Mouse (Mus musculus): ENCODE results near the gene Plekhb2. TPM values are rescaled to one million over a fixed set of nuclear protein-coding genes. Genes with fewer than 3 reads are reported as not detected.

Plekhb2 gene
- polyA plus RNA-seq, 1 experiment from 2014 or later = 18.0 TPM

GRCm38 (mm10) chr1:34892466-34892865 is 42.7 kb downstream of the Plekhb2 start:
- Histone ChIP-seq H3K9me3 (ENCODE audit: control insufficient read depth, low read length) (no peaks in the 10 kb centered on the region), H3K27ac (ENCODE audit: low read depth, low read length) (no peak overlapping the region), H3K27me3 (replicated peaks; ENCODE audit: control insufficient read depth, insufficient read depth, low read length) (no peaks in the 10 kb centered on the region), H3K4me1 (replicated peaks; ENCODE audit: control insufficient read depth, insufficient read depth, low read length) (no peaks in the 10 kb centered on the region), H3K4me3 (ENCODE audit: low read depth, low read length) (no peak overlapping the region), H3K9ac (ENCODE audit: low read depth, low read length) (no peak overlapping the region), H3K4me2 (no peak overlapping the region), H3K36me3 (ENCODE audit: control insufficient read depth, insufficient read depth, low read length) (no peaks in the 10 kb centered on the region)
- DNase-seq (ENCODE audit: low spot score) (no peak), ATAC-seq (replicated peaks; ENCODE audit: low FRiP score) (no peak)
- 59% methylated on average over 3 of the region's 3 CpGs for WGBS

GRCm38 (mm10) chr1:34893331-34893730 is 43.6 kb downstream of the Plekhb2 start:
- Histone ChIP-seq H3K9ac (ENCODE audit: low read depth, low read length) (no peak overlapping the region), H3K27me3 (replicated peaks; ENCODE audit: control insufficient read depth, insufficient read depth, low read length) (no peaks in the 10 kb centered on the region), H3K4me2 (no peak overlapping the region), H3K4me3 (ENCODE audit: low read depth, low read length) (no peak overlapping the region), H3K27ac (ENCODE audit: low read depth, low read length) (no peak overlapping the region), H3K36me3 (ENCODE audit: control insufficient read depth, insufficient read depth, low read length) (no peaks in the 10 kb centered on the region), H3K9me3 (ENCODE audit: control insufficient read depth, low read length) (no peaks in the 10 kb centered on the region), H3K4me1 (replicated peaks; ENCODE audit: control insufficient read depth, insufficient read depth, low read length) (no peaks in the 10 kb centered on the region)
- DNase-seq (ENCODE audit: low spot score) (no peak), ATAC-seq (replicated peaks; ENCODE audit: low FRiP score) (no peak)
- 69% methylated on average over 4 of the region's 4 CpGs for WGBS

- H3K27ac ChIP-seq (ENCODE audit: low read depth, low read length) = no peak overlapping the region
- no peak overlapping the region for H3K4me3 ChIP-seq (ENCODE audit: low read depth, low read length)
- no peak overlapping the region for H3K9ac ChIP-seq (ENCODE audit: low read depth, low read length)
- ATAC-seq (replicated peaks; ENCODE audit: low FRiP score) (no peak), DNase-seq (ENCODE audit: low spot score) (no peak)
- no peaks in the 10 kb centered on the region for H3K27me3 ChIP-seq (replicated peaks; ENCODE audit: control insufficient read depth, insufficient read depth, low read length)
- 74% methylated on average over 6 of the region's 6 CpGs for WGBS
- H3K4me1 ChIP-seq (replicated peaks; ENCODE audit: control insufficient read depth, insufficient read depth, low read length) = no peaks in the 10 kb centered on the region
- no peaks in the 10 kb centered on the region for H3K9me3 ChIP-seq (ENCODE audit: control insufficient read depth, low read length)
- no peak overlapping the region for H3K4me2 ChIP-seq
- no peaks in the 10 kb centered on the region for H3K36me3 ChIP-seq (ENCODE audit: control insufficient read depth, insufficient read depth, low read length)
These were observed 44.1 kb downstream of the Plekhb2 start for GRCm38 (mm10) chr1:34893831-34894230.

- H3K4me1 ChIP-seq (replicated peaks; ENCODE audit: control insufficient read depth, insufficient read depth, low read length) = no peaks in the 10 kb centered on the region
- ATAC-seq (replicated peaks; ENCODE audit: low FRiP score) (no peak), DNase-seq (ENCODE audit: low spot score) (no peak)
- WGBS = 94% methylated on average over 5 of the region's 5 CpGs
- H3K27me3 ChIP-seq (replicated peaks; ENCODE audit: control insufficient read depth, insufficient read depth, low read length) = no peaks in the 10 kb centered on the region
- H3K9me3 ChIP-seq (ENCODE audit: control insufficient read depth, low read length) = no peaks in the 10 kb centered on the region
- H3K36me3 ChIP-seq (ENCODE audit: control insufficient read depth, insufficient read depth, low read length) = no peaks in the 10 kb centered on the region
- H3K9ac ChIP-seq (ENCODE audit: low read depth, low read length) = no peak overlapping the region
- H3K4me2 ChIP-seq = no peak overlapping the region
- H3K4me3 ChIP-seq (ENCODE audit: low read depth, low read length) = no peak overlapping the region
- no peak overlapping the region for H3K27ac ChIP-seq (ENCODE audit: low read depth, low read length)
These were observed 46.3 kb downstream of the Plekhb2 start for GRCm38 (mm10) chr1:34896102-34896501.

GRCm38 (mm10) chr1:34896898-34897297 is 47.1 kb downstream of the Plekhb2 start:
- Histone ChIP-seq H3K27me3 (replicated peaks; ENCODE audit: control insufficient read depth, insufficient read depth, low read length) (no peaks in the 10 kb centered on the region), H3K4me3 (ENCODE audit: low read depth, low read length) (no peak overlapping the region), H3K27ac (ENCODE audit: low read depth, low read length) (no peak overlapping the region), H3K4me1 (replicated peaks; ENCODE audit: control insufficient read depth, insufficient read depth, low read length) (no peaks in the 10 kb centered on the region), H3K36me3 (ENCODE audit: control insufficient read depth, insufficient read depth, low read length) (no peaks in the 10 kb centered on the region), H3K9ac (ENCODE audit: low read depth, low read length) (no peak overlapping the region), H3K9me3 (ENCODE audit: control insufficient read depth, low read length) (no peaks in the 10 kb centered on the region), H3K4me2 (no peak overlapping the region)
- DNase-seq (ENCODE audit: low spot score) = no peak
- 38% methylated on average over 4 of the region's 4 CpGs for WGBS
- ATAC-seq (replicated peaks; ENCODE audit: low FRiP score) = no peak

- no peak overlapping the region for H3K4me3 ChIP-seq (ENCODE audit: low read depth, low read length)
- no peak overlapping the region for H3K4me2 ChIP-seq
- H3K27ac ChIP-seq (ENCODE audit: low read depth, low read length) = no peak overlapping the region
- no peaks in the 10 kb centered on the region for H3K36me3 ChIP-seq (ENCODE audit: control insufficient read depth, insufficient read depth, low read length)
- H3K9me3 ChIP-seq (ENCODE audit: control insufficient read depth, low read length) = peaks cover 8% of the 10 kb centered on the region; the same call in 1 of the 2 replicates
- ATAC-seq (replicated peaks; ENCODE audit: low FRiP score) (no peak), DNase-seq (ENCODE audit: low spot score) (no peak)
- no peak overlapping the region for H3K9ac ChIP-seq (ENCODE audit: low read depth, low read length)
- no peaks in the 10 kb centered on the region for H3K4me1 ChIP-seq (replicated peaks; ENCODE audit: control insufficient read depth, insufficient read depth, low read length)
- no peaks in the 10 kb centered on the region for H3K27me3 ChIP-seq (replicated peaks; ENCODE audit: control insufficient read depth, insufficient read depth, low read length)
- 90% methylated on average over 15 of the region's 15 CpGs for WGBS
These were observed 78.9 kb downstream of the Plekhb2 start for GRCm38 (mm10) chr1:34928656-34929055.

Other genes starting within 250 kb of the Plekhb2 start
- gene Fam168b, start 6.9 kb upstream of the Plekhb2 start, polyA plus RNA-seq (2014; fragmentation: Nextera tagmentation; extraction: Ambion mirVana) = 54.5 and 56.3 TPM in 2 replicates